Mouse (Mus musculus): ENCODE results near the gene Cttnbp2nl.

The Cttnbp2nl gene

GRCm38 (mm10) chr3:105058627-105059513 is 5.9 kb upstream of the Cttnbp2nl start:
- peak; percentile 76 to 86 for DNase-seq (ENCODE audit: low spot score in 2 of 2)

- no peak for DNase-seq (ENCODE audit: low spot score in 2 of 2)
Measured at GRCm38 (mm10) chr3:105055666-105056065, 2.7 kb upstream of the Cttnbp2nl start.

GRCm38 (mm10) chr3:105054952-105055351 is 2.0 kb upstream of the Cttnbp2nl start:
- peak; percentile 35 to 55 for DNase-seq (ENCODE audit: low spot score in 2 of 2)

- no peak for DNase-seq (ENCODE audit: low spot score in 2 of 2)
Measured at GRCm38 (mm10) chr3:105053698-105054001, 704 bp upstream of the Cttnbp2nl start.

- DNase-seq (ENCODE audit: low spot score in 2 of 2), result no peak
Measured at GRCm38 (mm10) chr3:105052171-105052936, 592 bp downstream of the Cttnbp2nl start.

- no peak for DNase-seq (ENCODE audit: low spot score in 2 of 2)
Measured at GRCm38 (mm10) chr3:105051103-105051502, 1.8 kb downstream of the Cttnbp2nl start.

- no peak for DNase-seq (ENCODE audit: low spot score in 2 of 2)
Measured at GRCm38 (mm10) chr3:105049848-105050247, 3.1 kb downstream of the Cttnbp2nl start.

- DNase-seq (ENCODE audit: low spot score in 2 of 2), result peak; percentile 35 to 74
Measured at GRCm38 (mm10) chr3:105047616-105048015, 5.3 kb downstream of the Cttnbp2nl start.

- DNase-seq (ENCODE audit: low spot score in 2 of 2), result no peak
Measured at GRCm38 (mm10) chr3:105046870-105047269, 6.1 kb downstream of the Cttnbp2nl start.

- DNase-seq (ENCODE audit: low spot score in 2 of 2), result no peak
Measured at GRCm38 (mm10) chr3:105043746-105044145, 9.2 kb downstream of the Cttnbp2nl start.

GRCm38 (mm10) chr3:105040983-105041625 is 11.8 kb downstream of the Cttnbp2nl start:
- no peak for DNase-seq (ENCODE audit: low spot score in 2 of 2)

- no peak for DNase-seq (ENCODE audit: low spot score in 2 of 2)
Measured at GRCm38 (mm10) chr3:105040002-105040401, 12.9 kb downstream of the Cttnbp2nl start.

- DNase-seq (ENCODE audit: low spot score in 2 of 2), result no peak
Measured at GRCm38 (mm10) chr3:105037240-105037770, 15.6 kb downstream of the Cttnbp2nl start.

- DNase-seq (ENCODE audit: low spot score in 2 of 2), result no peak
Measured at GRCm38 (mm10) chr3:105036281-105036847, 16.6 kb downstream of the Cttnbp2nl start.

- DNase-seq (ENCODE audit: low spot score in 2 of 2), result no peak
Measured at GRCm38 (mm10) chr3:105023371-105024005, 29.5 kb downstream of the Cttnbp2nl start.

- DNase-seq (ENCODE audit: low spot score in 2 of 2), result peak in 1 of 2 experiments; percentile 21
Measured at GRCm38 (mm10) chr3:105019826-105020692, 32.9 kb downstream of the Cttnbp2nl start.

- no peak for DNase-seq (ENCODE audit: low spot score in 2 of 2)
Measured at GRCm38 (mm10) chr3:105018783-105019105, 34.2 kb downstream of the Cttnbp2nl start.

- DNase-seq (ENCODE audit: low spot score in 2 of 2), result no peak
Measured at GRCm38 (mm10) chr3:105018085-105018782, 34.7 kb downstream of the Cttnbp2nl start.

- no peak for DNase-seq (ENCODE audit: low spot score in 2 of 2)
Measured at GRCm38 (mm10) chr3:105017314-105017713, 35.6 kb downstream of the Cttnbp2nl start.

GRCm38 (mm10) chr3:105016204-105016603 is 36.7 kb downstream of the Cttnbp2nl start:
- DNase-seq (ENCODE audit: low spot score in 2 of 2), result no peak

Measured in urinary bladder, postnatal 36 days (tissue).